Mouse (Mus musculus) embryonic fibroblast, embryonic 13.5 days (primary cell): ENCODE data around the gene Snrnp35.

Experiments used
- CTCF ChIP-seq: IDR thresholded peaks from 2 replicates; pipeline ENCODE4 v1.5.1; 2011; ENCODE audit warnings: mild to moderate bottlenecking, control low read depth, low read length, moderate library complexity, borderline replicate concordance; ENCODE audit not compliant: insufficient read depth
- POLR2A ChIP-seq: IDR thresholded peaks from 2 replicates; pipeline ENCODE4 v1.6.1; 2011; ENCODE audit warnings: low read depth, mild to moderate bottlenecking, control low read depth, low read length, moderate library complexity

DNA sequence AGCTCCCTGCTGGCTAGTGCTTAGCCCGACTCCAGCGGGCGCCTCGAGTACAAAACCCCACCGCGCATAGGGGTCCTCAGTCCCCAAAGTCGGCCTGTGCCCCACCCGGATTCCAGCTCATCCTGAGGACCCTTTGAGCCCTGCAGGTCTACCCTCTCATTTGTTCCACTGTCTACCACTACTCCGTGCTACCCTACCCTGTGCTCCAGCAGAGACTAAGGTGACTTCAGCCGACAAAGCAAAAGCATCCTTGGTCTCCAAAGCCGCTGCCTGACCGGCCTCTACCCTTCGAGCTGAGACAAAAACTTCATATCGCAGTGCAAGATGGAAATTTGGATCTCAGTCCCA, 48.6 kb downstream of the Snrnp35 start:
- TF ChIP-seq CTCF (no peak), POLR2A (no peak)
